8 mouse cellular contexts compared by ENCODE assay signal in genomic region chr4:41136454-41136805, GRCm38 (mm10). TPM values are rescaled to one million over a fixed set of nuclear protein-coding genes. Genes with fewer than 3 reads are reported as not detected.
DNase-seq lines count a peak whose midpoint lies in the region; ATAC-seq and TF ChIP-seq lines count a peak whose summit lies in the region.

No protein-coding gene starts in this region.

- peak overlapping the region; percentile 77 for H3K27ac ChIP-seq in brown adipose tissue, adult 24 weeks (replicated peaks; ENCODE audit: low read depth, low read length)
- peak overlapping the region; percentile 96 for H3K27ac ChIP-seq in intestine, embryonic 15.5 days
- peak overlapping the region; percentile 99 for H3K27ac ChIP-seq in lung, embryonic 14.5 days (ENCODE audit: low read depth)
- H3K27ac ChIP-seq in small intestine, adult 2 months (ENCODE audit: insufficient read depth, low read depth, low read length): peak overlapping the region; percentile 81

- H3K9ac ChIP-seq in intestine, embryonic 15.5 days: peak overlapping the region; percentile 99
- H3K9ac ChIP-seq in lung, embryonic 14.5 days: peak overlapping the region; percentile 100

- H3K9me3 ChIP-seq in intestine, embryonic 15.5 days: no peaks in the 10 kb centered on the region
- no peaks in the 10 kb centered on the region for H3K9me3 ChIP-seq in lung, embryonic 14.5 days (ENCODE audit: low read depth, low read length)

- DNase-seq in kidney, adult 11 months: peak; percentile 71
- no peak for DNase-seq in kidney, postnatal 4 days
- peak; percentile 26 for DNase-seq in gastrocnemius, postnatal 14 days
- no peak for DNase-seq in lung, embryonic 14.5 days

- H3K27me3 ChIP-seq in intestine, embryonic 15.5 days (replicated peaks): no peaks in the 10 kb centered on the region
- H3K27me3 ChIP-seq in lung, embryonic 14.5 days (ENCODE audit: insufficient read depth, low read length): no peaks in the 10 kb centered on the region
- H3K27me3 ChIP-seq in small intestine, adult 2 months (ENCODE audit: control insufficient read depth, insufficient read depth, low read length): no peaks in the 10 kb centered on the region

- H3K4me1 ChIP-seq in brown adipose tissue, adult 24 weeks (ENCODE audit: control insufficient read depth, insufficient read depth, insufficient read length, low read length): peaks cover 10% of the 10 kb centered on the region; the same call in 1 of the 2 replicates
- H3K4me1 ChIP-seq in intestine, embryonic 15.5 days (replicated peaks): no peaks in the 10 kb centered on the region; the same call in 1 of the 2 replicates
- H3K4me1 ChIP-seq in lung, embryonic 14.5 days (ENCODE audit: insufficient read depth): no peaks in the 10 kb centered on the region
- H3K4me1 ChIP-seq in small intestine, adult 2 months (ENCODE audit: control insufficient read depth, insufficient read depth, insufficient read length, low read length): no peaks in the 10 kb centered on the region

- no peak for TF ChIP-seq POLR2A in small intestine, adult 2 months (IDR thresholded peaks at IDR 0.05; ENCODE audit: low read depth, low read length)

- TF ChIP-seq CTCF in lung, embryonic 14.5 days (IDR thresholded peaks at IDR 0.05; ENCODE audit: low read depth): no peak
- no peak for TF ChIP-seq CTCF in small intestine, adult 2 months (IDR thresholded peaks at IDR 0.05; ENCODE audit: extremely low read depth, insufficient read length, insufficient replicate concordance, low read depth, low read length)

- intact Hi-C loops in gastrocnemius, postnatal 14 days (cut with DNase I; ENCODE audit: low total_unique reads): no loop called here

- H3K4me3 ChIP-seq in brown adipose tissue, adult 24 weeks (ENCODE audit: insufficient read depth, low read depth, low read length): peak overlapping the region; percentile 69
- H3K4me3 ChIP-seq in intestine, embryonic 15.5 days (replicated peaks): peak overlapping the region; percentile 96
- H3K4me3 ChIP-seq in lung, embryonic 14.5 days (ENCODE audit: low read depth, low read length): peak overlapping the region; percentile 94
- H3K4me3 ChIP-seq in small intestine, adult 2 months (ENCODE audit: low read depth, low read length): peak overlapping the region; percentile 100

- H3K4me2 ChIP-seq in intestine, embryonic 15.5 days (replicated peaks): peak overlapping the region; percentile 69
- peak overlapping the region; percentile 75 for H3K4me2 ChIP-seq in lung, embryonic 14.5 days

- peak; percentile 11; the same call in 1 of the 2 replicates for ATAC-seq in intestine, embryonic 15.5 days
- peak; percentile 18 for ATAC-seq in lung, embryonic 14.5 days (ENCODE audit: insufficient read depth)
- ATAC-seq in megakaryocyte progenitor cell, adult 5-6 weeks (replicated peaks; ENCODE audit: poor library complexity): no peak

- peaks cover 5% of the 10 kb centered on the region for H3K36me3 ChIP-seq in intestine, embryonic 15.5 days
- peaks cover 24% of the 10 kb centered on the region; the same call in 1 of the 2 replicates for H3K36me3 ChIP-seq in lung, embryonic 14.5 days (ENCODE audit: insufficient read depth)
- H3K36me3 ChIP-seq in small intestine, adult 2 months (ENCODE audit: control insufficient read depth, insufficient read depth, low read length): peaks cover 5% of the 10 kb centered on the region; the same call in 1 of the 2 replicates

- 0% methylated on average over 4 of the region's 4 CpGs for WGBS in intestine, embryonic 15.5 days
- WGBS in lung, embryonic 14.5 days: 0% methylated on average over 4 of the region's 4 CpGs
- 2% methylated on average over 4 of the region's 4 CpGs for WGBS in small intestine, adult 2 months

RNA-seq across cellular contexts. Expression of gene Ube2r2, which starts 0.9 kb away (rescaled TPM):
- polyA plus RNA-seq in brown adipose tissue, adult 24 weeks (2012; ENCODE audit: insufficient read depth, insufficient read length, missing spikeins): 71.7 and 124 TPM in 2 replicates
- 10 to 100 TPM; 77.4 to 84.4 TPM for total RNA-seq in gastrocnemius, postnatal 14 days (2021)
- polyA plus RNA-seq in intestine, embryonic 15.5 days (2015; fragmentation: Nextera tagmentation; extraction: Ambion mirVana): 64.5 and 68.6 TPM in 2 replicates
- polyA plus RNA-seq in lung, embryonic 14.5 days (2014; fragmentation: Nextera tagmentation; extraction: Ambion mirVana): 89.5 and 92.5 TPM in 2 replicates
- 9.2 and 25.3 TPM in 2 replicates for polyA plus RNA-seq in small intestine, adult 2 months (2012; rRNA removed)
- 131 and 149 TPM in 2 replicates for total RNA-seq in megakaryocyte progenitor cell, adult 5-6 weeks (2015)
- total RNA-seq in megakaryocyte progenitor cell, adult 5-6 weeks (2017): 29.9 and 33.4 TPM in 2 replicates

RNA-seq across cellular contexts. Expression of gene Nol6, which starts 12.2 kb away (rescaled TPM):
- 13.0 and 15.3 TPM in 2 replicates for polyA plus RNA-seq in brown adipose tissue, adult 24 weeks (2012; ENCODE audit: insufficient read depth, insufficient read length, missing spikeins)
- total RNA-seq in gastrocnemius, postnatal 14 days (2021): 10 to 100 TPM; 15.3 to 16.6 TPM
- 21.7 and 21.8 TPM in 2 replicates for polyA plus RNA-seq in intestine, embryonic 15.5 days (2015; fragmentation: Nextera tagmentation; extraction: Ambion mirVana)
- polyA plus RNA-seq in lung, embryonic 14.5 days (2014; fragmentation: Nextera tagmentation; extraction: Ambion mirVana): 27.2 and 32.4 TPM in 2 replicates
- polyA plus RNA-seq in small intestine, adult 2 months (2012; rRNA removed): 10.4 and 16.6 TPM in 2 replicates
- 20.3 and 22.8 TPM in 2 replicates for total RNA-seq in megakaryocyte progenitor cell, adult 5-6 weeks (2015)
- 20.5 and 22.4 TPM in 2 replicates for total RNA-seq in megakaryocyte progenitor cell, adult 5-6 weeks (2017)

RNA-seq across cellular contexts. Expression of gene Aqp3, which starts 38.4 kb away (rescaled TPM):
- polyA plus RNA-seq in brown adipose tissue, adult 24 weeks (2012; ENCODE audit: insufficient read depth, insufficient read length, missing spikeins): not detected in 2 replicates
- total RNA-seq in gastrocnemius, postnatal 14 days (2021): not detected
- 2.3 and 2.8 TPM in 2 replicates for polyA plus RNA-seq in intestine, embryonic 15.5 days (2015; fragmentation: Nextera tagmentation; extraction: Ambion mirVana)
- polyA plus RNA-seq in lung, embryonic 14.5 days (2014; fragmentation: Nextera tagmentation; extraction: Ambion mirVana): 0.24 and 0.51 TPM in 2 replicates
- polyA plus RNA-seq in small intestine, adult 2 months (2012; rRNA removed): 100 and 126 TPM in 2 replicates
- not detected in 2 replicates for total RNA-seq in megakaryocyte progenitor cell, adult 5-6 weeks (2015)
- not detected in 2 replicates for total RNA-seq in megakaryocyte progenitor cell, adult 5-6 weeks (2017)

Comparison
In these comparisons a context has a peak if more than half of its experiments do, and no peak if none do; other contexts are left out.
1. DNase-seq: peak in kidney, adult 11 months (single experiment) and gastrocnemius, postnatal 14 days (single experiment); none in kidney, postnatal 4 days (0 of 2) and lung, embryonic 14.5 days (single experiment).
2. RNA of gene Aqp3, which starts 38.4 kb away (polyA plus RNA-seq): 100 to 126 TPM in small intestine, adult 2 months; 2.3 to 2.8 TPM in intestine, embryonic 15.5 days, not detected in brown adipose tissue, adult 24 weeks and 0.24 to 0.51 TPM in lung, embryonic 14.5 days; every median in the first group is over 10 times any median in the second.
3. Peak in every context shown above with its lines, with median percentiles within 50 percentile points of each other: H3K27ac ChIP-seq and H3K4me3 ChIP-seq.